Comparison of ENCODE assay signal across 9 mouse cellular contexts in the genomic region with DNA sequence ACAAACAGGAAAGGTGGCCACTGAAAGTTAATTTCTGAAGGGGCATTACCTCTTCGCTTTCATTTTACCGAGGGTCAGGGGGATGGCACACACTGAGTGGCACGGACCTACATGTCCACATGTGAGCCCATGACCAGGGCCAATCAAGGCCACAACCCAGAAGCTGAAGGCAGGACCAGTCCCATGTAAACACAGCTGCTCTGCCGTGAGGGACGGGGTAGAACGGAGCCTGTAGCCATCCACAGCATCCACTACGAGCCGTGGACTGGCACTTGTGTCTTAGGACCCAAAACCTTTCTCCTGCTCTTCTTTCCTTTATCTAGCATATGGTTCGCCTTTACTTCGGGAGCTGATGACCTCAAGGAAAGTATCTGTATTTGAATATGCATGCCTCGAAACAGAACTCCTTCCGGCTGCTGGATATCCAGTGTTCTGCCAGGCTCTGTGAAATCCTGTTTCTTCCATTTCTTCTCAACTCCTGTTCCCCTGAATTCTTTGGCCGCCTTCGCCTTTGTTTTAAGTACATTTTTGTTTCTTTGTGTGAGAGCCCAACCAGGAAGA.
DNase-seq lines count a peak whose midpoint lies in the region; ATAC-seq and TF ChIP-seq lines count a peak whose summit lies in the region.
"Had no signal": no experiment of that assay in that cellular context is flagged by ENCODE, and none has a peak within 500 bp of the region (broad histone marks: within the 10 kb centered on the region; RNA-seq: fewer than 3 reads in every experiment).

No protein-coding gene starts in this region.

- 0 out of 2 replicates have a peak, but pooled peaks cover 4% of the 10 kb centered on the region for H3K4me1 ChIP-seq in kidney, adult 2 months (ENCODE audit: control insufficient read depth, insufficient read depth, low read length)
- peaks cover 24% of the 10 kb centered on the region for H3K4me1 ChIP-seq in embryonic facial prominence, embryonic 12.5 days
- H3K4me1 ChIP-seq in intestine, embryonic 15.5 days (replicated peaks), result peaks cover 28% of the 10 kb centered on the region
- H3K4me1 ChIP-seq in midbrain, embryonic 14.5 days (ENCODE audit: control insufficient read depth, insufficient read depth, low read length), result peaks cover 17% of the 10 kb centered on the region

- H3K9me3 ChIP-seq in embryonic facial prominence, embryonic 12.5 days, result no peaks in the 10 kb centered on the region
- no peaks in the 10 kb centered on the region for H3K9me3 ChIP-seq in intestine, embryonic 15.5 days
- H3K9me3 ChIP-seq in midbrain, embryonic 14.5 days (ENCODE audit: control insufficient read depth, low read length), result no peaks in the 10 kb centered on the region
- H3K9me3 ChIP-seq: neural tube, embryonic 12.5 days had no signal

- H3K4me2 ChIP-seq in embryonic facial prominence, embryonic 12.5 days (replicated peaks), result 0 out of 2 replicates have a peak overlapping the region, but pooled peaks have one; percentile 13
- peak overlapping the region; percentile 45 for H3K4me2 ChIP-seq in intestine, embryonic 15.5 days (replicated peaks)
- peak overlapping the region; percentile 23 for H3K4me2 ChIP-seq in midbrain, embryonic 14.5 days (ENCODE audit: low read length)

- no peak for DNase-seq in kidney, adult 2 months
- no peak for DNase-seq in kidney, adult 8-10 months
- no peak for DNase-seq in midbrain, embryonic 14.5 days
- DNase-seq in MN1 (ENCODE audit: low spot score), result no peak

- peak overlapping the region; percentile 40 for H3K27ac ChIP-seq in kidney, adult 2 months (ENCODE audit: insufficient read depth, low read depth, low read length)
- peak overlapping the region; percentile 72 for H3K27ac ChIP-seq in embryonic facial prominence, embryonic 12.5 days
- peak overlapping the region; percentile 78 for H3K27ac ChIP-seq in intestine, embryonic 15.5 days
- peak overlapping the region; percentile 72 for H3K27ac ChIP-seq in midbrain, embryonic 14.5 days (replicated peaks; ENCODE audit: low read depth, low read length)
- H3K27ac ChIP-seq: neural tube, embryonic 12.5 days had no signal

- no peak for TF ChIP-seq CTCF in kidney, adult 2 months (conservative IDR thresholded peaks at IDR 0.05; ENCODE audit: insufficient read depth, insufficient read length, low read depth, low read length)

- H3K36me3 ChIP-seq in kidney, adult 2 months (ENCODE audit: control insufficient read depth, insufficient read depth, low read length), result no peaks in the 10 kb centered on the region
- no peaks in the 10 kb centered on the region for H3K36me3 ChIP-seq in embryonic facial prominence, embryonic 12.5 days
- no peaks in the 10 kb centered on the region for H3K36me3 ChIP-seq in intestine, embryonic 15.5 days
- no peaks in the 10 kb centered on the region for H3K36me3 ChIP-seq in midbrain, embryonic 14.5 days (ENCODE audit: control insufficient read depth, insufficient read depth, low read length)
- H3K36me3 ChIP-seq: neural tube, embryonic 12.5 days had no signal

- H3K27me3 ChIP-seq in kidney, adult 2 months (replicated peaks; ENCODE audit: control insufficient read depth, insufficient read depth, low read length), result no peaks in the 10 kb centered on the region
- H3K27me3 ChIP-seq in embryonic facial prominence, embryonic 12.5 days, result no peaks in the 10 kb centered on the region
- H3K27me3 ChIP-seq in intestine, embryonic 15.5 days (replicated peaks), result no peaks in the 10 kb centered on the region
- no peaks in the 10 kb centered on the region for H3K27me3 ChIP-seq in midbrain, embryonic 14.5 days (ENCODE audit: control insufficient read depth, insufficient read depth, low read length)
- H3K27me3 ChIP-seq: neural tube, embryonic 12.5 days had no signal

- H3K9ac ChIP-seq in embryonic facial prominence, embryonic 12.5 days, result no peak overlapping the region
- H3K9ac ChIP-seq in intestine, embryonic 15.5 days, result 0 out of 2 replicates have a peak overlapping the region, but pooled peaks have one; percentile 11
- H3K9ac ChIP-seq in midbrain, embryonic 14.5 days (replicated peaks; ENCODE audit: low read length), result no peak overlapping the region
- H3K9ac ChIP-seq: neural tube, embryonic 12.5 days had no signal

- ATAC-seq in embryonic facial prominence, embryonic 12.5 days (ENCODE audit: insufficient number of reproducible peaks, insufficient read depth, low FRiP score, low TSS enrichment), result no peak
- ATAC-seq in intestine, embryonic 15.5 days, result no peak
- peak; percentile 3; the same call in 1 of the 2 replicates for ATAC-seq in midbrain, embryonic 14.5 days (ENCODE audit: low FRiP score, low TSS enrichment)
- no peak for ATAC-seq in cerebellum, adult (ENCODE audit: insufficient number of reproducible peaks, low FRiP score, low TSS enrichment)
- no peak for ATAC-seq in monocyte, adult 5-6 weeks (replicated peaks; ENCODE audit: insufficient number of reproducible peaks, low FRiP score, low TSS enrichment, poor library complexity, severe bottlenecking)

- H3K4me3 ChIP-seq in kidney, adult 2 months (ENCODE audit: insufficient read depth, low read depth, low read length), result no peak overlapping the region
- H3K4me3 ChIP-seq in embryonic facial prominence, embryonic 12.5 days, result no peak overlapping the region
- H3K4me3 ChIP-seq in intestine, embryonic 15.5 days (replicated peaks), result no peak overlapping the region
- H3K4me3 ChIP-seq in midbrain, embryonic 14.5 days (replicated peaks; ENCODE audit: low read depth, low read length), result no peak overlapping the region
- H3K4me3 ChIP-seq: neural tube, embryonic 12.5 days had no signal

- 76% methylated on average over 14 of the region's 14 CpGs for WGBS in kidney, adult 2 months
- WGBS in embryonic facial prominence, embryonic 12.5 days, result 68% methylated on average over 14 of the region's 14 CpGs
- 59% methylated on average over 14 of the region's 14 CpGs for WGBS in intestine, embryonic 15.5 days
- 64% methylated on average over 14 of the region's 14 CpGs for WGBS in midbrain, embryonic 14.5 days

- TF ChIP-seq POLR2A in kidney, adult 2 months (IDR thresholded peaks at IDR 0.05; ENCODE audit: low read depth, low read length), result no peak
